Mouse (Mus musculus) MEL (cell line): ENCODE data around the gene Aip. TPM values are rescaled to one million over a fixed set of nuclear protein-coding genes. Genes with fewer than 3 reads are reported as not detected.

Experiments
- DNase-seq: peaks from one replicate; pipeline ENCODE4 v3.0.0; 2011; ENCODE audit warnings: low read depth, low spot score
- H3K27ac ChIP-seq: 2 replicates; pipeline ENCODE4 v1.5.1; 2012; ENCODE audit warnings: low read depth, mild to moderate bottlenecking, control low read depth, low read length, moderate library complexity; ENCODE audit not compliant: control insufficient read depth
- H3K27me3 ChIP-seq, 2 experiments: fragments of 150-350 bp in 1 of 2; sonication (generic) in 1 of 2; 2 replicates each; pipeline ENCODE4 v1.6.1; 2012; ENCODE audit warnings: low read length in 2 of 2, mild to moderate bottlenecking in 2 of 2, improper control_type of control experiment in 1 of 2, moderate library complexity in 1 of 2; ENCODE audit not compliant: insufficient read depth in 2 of 2, control insufficient read depth in 1 of 2
- H3K36me3 ChIP-seq, 2 experiments: 2 replicates each; pipeline ENCODE4 v1.6.1; 2012 to 2014; ENCODE audit warnings: low read length in 2 of 2, improper control_type of control experiment in 1 of 2, inconsistent platforms in 1 of 2, mild to moderate bottlenecking in 1 of 2; ENCODE audit not compliant: insufficient read depth in 2 of 2, control insufficient read depth in 1 of 2
- H3K4me1 ChIP-seq, 2 experiments: fragments of 150-350 bp in 1 of 2; sonication (generic) in 1 of 2; 2 replicates each; pipeline ENCODE4 v1.6.1; 2012; ENCODE audit warnings: low read length in 2 of 2, improper control_type of control experiment in 1 of 2, mild to moderate bottlenecking in 1 of 2; ENCODE audit not compliant: insufficient read depth in 2 of 2, control insufficient read depth in 1 of 2
- H3K4me3 ChIP-seq, 2 experiments: fragments of 150-350 bp in 1 of 2; sonication (generic) in 1 of 2; 2 replicates each; pipeline ENCODE4 v1.5.1; 2012; ENCODE audit warnings: low read depth in 2 of 2, low read length in 2 of 2, mild to moderate bottlenecking in 2 of 2, moderate library complexity in 2 of 2, control low read depth in 1 of 2, improper control_type of control experiment in 1 of 2; ENCODE audit not compliant: control insufficient read depth in 1 of 2, insufficient read depth in 1 of 2
- H3K79me2 ChIP-seq: 2 replicates; pipeline ENCODE4 v1.6.1; 2012; ENCODE audit warnings: mild to moderate bottlenecking, low read length, moderate library complexity; ENCODE audit not compliant: control insufficient read depth, poor library complexity, insufficient read depth
- H3K9ac ChIP-seq: 2 replicates; pipeline ENCODE4 v1.6.1; 2012; ENCODE audit warnings: low read depth, mild to moderate bottlenecking, control low read depth, low read length, moderate library complexity; ENCODE audit not compliant: control insufficient read depth, poor library complexity, severe bottlenecking
- H3K9me3 ChIP-seq: fragments of 150-350 bp; sonication (generic); replicated peaks from 2 replicates; pipeline ENCODE4 v1.6.1; 2012; ENCODE audit warnings: mild to moderate bottlenecking, low read length, improper control_type of control experiment, moderate library complexity; ENCODE audit not compliant: insufficient read depth
- BHLHE40 ChIP-seq: IDR thresholded peaks from 2 replicates; pipeline ENCODE4 v1.6.1; 2012; ENCODE audit warnings: low read depth, mild to moderate bottlenecking, inconsistent platforms, low read length, improper control_type of control experiment, borderline replicate concordance
- ELF1 ChIP-seq: IDR thresholded peaks from 2 replicates; pipeline ENCODE4 v1.6.1; 2014; ENCODE audit warnings: low read depth, mild to moderate bottlenecking, inconsistent platforms, low read length, improper control_type of control experiment, moderate library complexity
- ETS1 ChIP-seq: IDR thresholded peaks from 2 replicates; pipeline ENCODE4 v1.6.1; 2012; ENCODE audit warnings: low read depth, mild to moderate bottlenecking, inconsistent platforms, low read length, improper control_type of control experiment, moderate library complexity
- GABPA ChIP-seq: IDR thresholded peaks from 2 replicates; pipeline ENCODE4 v1.6.1; 2012; ENCODE audit warnings: low read depth, mild to moderate bottlenecking, inconsistent platforms, low read length, improper control_type of control experiment, moderate library complexity
- GATA1 ChIP-seq: IDR thresholded peaks from 2 replicates; pipeline ENCODE4 v1.6.1; 2011; ENCODE audit warnings: low read depth, low read length, improper control_type of control experiment
- HCFC1 ChIP-seq: IDR thresholded peaks from 2 replicates; pipeline ENCODE4 v1.6.1; 2012; ENCODE audit warnings: low read depth, mild to moderate bottlenecking, inconsistent platforms, low read length, improper control_type of control experiment, moderate library complexity
- JUND ChIP-seq: IDR thresholded peaks from 2 replicates; pipeline ENCODE4 v1.6.1; 2011; ENCODE audit warnings: low read depth, mild to moderate bottlenecking, improper control_type of control experiment, low read length
- KAT2A ChIP-seq: conservative IDR thresholded peaks from 2 replicates; pipeline ENCODE4 v1.6.1; 2012; ENCODE audit warnings: low read depth, low read length, improper control_type of control experiment, inconsistent platforms
- MEF2A ChIP-seq: IDR thresholded peaks from 2 replicates; pipeline ENCODE4 v1.6.1; 2014; ENCODE audit warnings: low read depth, mild to moderate bottlenecking, inconsistent platforms, low read length, improper control_type of control experiment; ENCODE audit not compliant: poor library complexity, insufficient replicate concordance, severe bottlenecking; ENCODE audit errors: extremely low read depth
- MXI1 ChIP-seq: IDR thresholded peaks from 2 replicates; pipeline ENCODE4 v1.6.1; 2011; ENCODE audit warnings: mild to moderate bottlenecking, low read depth, low read length, improper control_type of control experiment
- MYB ChIP-seq: IDR thresholded peaks from 2 replicates; pipeline ENCODE4 v1.6.1; 2011; ENCODE audit warnings: mild to moderate bottlenecking, low read depth, low read length, improper control_type of control experiment
- NRF1 ChIP-seq: IDR thresholded peaks from 2 replicates; pipeline ENCODE4 v1.6.1; 2014; ENCODE audit warnings: low read depth, mild to moderate bottlenecking, inconsistent platforms, low read length, improper control_type of control experiment, moderate library complexity; ENCODE audit not compliant: poor library complexity, insufficient read depth, severe bottlenecking
- POLR2AphosphoS2 ChIP-seq: IDR thresholded peaks from 2 replicates; pipeline ENCODE4 v1.6.1; 2011; ENCODE audit warnings: low read length, improper control_type of control experiment
- RAD21 ChIP-seq: IDR thresholded peaks from 2 replicates; pipeline ENCODE4 v1.6.1; 2011; ENCODE audit warnings: mild to moderate bottlenecking, low read depth, low read length, improper control_type of control experiment
- USF2 ChIP-seq, 2 experiments: IDR thresholded peaks; 2 replicates each; pipeline ENCODE4 v1.6.1; 2011 to 2012; ENCODE audit warnings: improper control_type of control experiment in 2 of 2, low read length in 2 of 2, borderline replicate concordance in 1 of 2, inconsistent platforms in 1 of 2, low read depth in 1 of 2, mild to moderate bottlenecking in 1 of 2; ENCODE audit not compliant: insufficient read depth in 1 of 2
- ZC3H11A ChIP-seq: IDR thresholded peaks from 2 replicates; pipeline ENCODE4 v1.6.1; 2012; ENCODE audit warnings: low read depth, mild to moderate bottlenecking, inconsistent platforms, low read length, improper control_type of control experiment
- ZNF384 ChIP-seq: IDR thresholded peaks from 2 replicates; pipeline ENCODE4 v1.6.1; 2012; ENCODE audit warnings: low read depth, mild to moderate bottlenecking, inconsistent platforms, low read length, improper control_type of control experiment
- polyA plus RNA-seq, 2 experiments: library from polyadenylated mRNA; stranded (reverse) in 1 of 2; unstranded in 1 of 2; fragments of >175 nt in 1 of 2; fragments of >200 nt in 1 of 2; gene quantifications; 2 replicates each; pipeline versions ENCODE4 v1.2.1 to v1.2.4; 2012; ENCODE audit warnings: low replicate concordance in 2 of 2, low read depth in 1 of 2; ENCODE audit not compliant: insufficient read length in 2 of 2, insufficient read depth in 1 of 2, missing spikeins in 1 of 2
- total RNA-seq: library from RNA; depleted of rRNA; stranded (reverse); fragments of 300-350 nt; gene quantifications from 2 replicates; pipeline ENCODE4 v1.2.3, GENCODE M21; 2012

Aip gene
- total and polyA plus RNA-seq, 3 experiments: 37.8 to 101 TPM; not detected in 1

- H3K4me3 ChIP-seq: no peak overlapping the region
- H3K9me3 ChIP-seq: no peaks in the 10 kb centered on the region
- no peak for DNase-seq
- no peak overlapping the region for H3K27ac ChIP-seq
- H3K79me2 ChIP-seq: peaks cover 2% of the 10 kb centered on the region; the same call in 1 of the 2 replicates
- H3K4me1 ChIP-seq: peaks cover 0 to 18% of the 10 kb centered on the region in 2 experiments; a peak in 3 of 4 replicates
- TF ChIP-seq USF2 (IDR thresholded peaks at IDR 0.05; ENCODE audit: borderline replicate concordance in 1 of 2, insufficient read depth in 1 of 2, low read depth in 1 of 2, low read length in 2 of 2): no peak
- no peak for TF ChIP-seq KAT2A
- no peak for TF ChIP-seq ZNF384
- no peak for TF ChIP-seq MEF2A
- TF ChIP-seq MYB: no peak
- no peak for TF ChIP-seq POLR2AphosphoS2
- no peak for TF ChIP-seq BHLHE40
- no peak for TF ChIP-seq HCFC1
- no peak for TF ChIP-seq ETS1
- TF ChIP-seq, all 39 proteins: peak for 0
- H3K36me3 ChIP-seq: peaks cover 0 to 19% of the 10 kb centered on the region in 2 experiments; a peak in 2 of 4 replicates
- no peaks in the 10 kb centered on the region for H3K27me3 ChIP-seq
- no peak overlapping the region for H3K9ac ChIP-seq
Observed at GRCm38 (mm10) chr19:4094348-4094747, 31.3 kb downstream of the Aip start.

DNA sequence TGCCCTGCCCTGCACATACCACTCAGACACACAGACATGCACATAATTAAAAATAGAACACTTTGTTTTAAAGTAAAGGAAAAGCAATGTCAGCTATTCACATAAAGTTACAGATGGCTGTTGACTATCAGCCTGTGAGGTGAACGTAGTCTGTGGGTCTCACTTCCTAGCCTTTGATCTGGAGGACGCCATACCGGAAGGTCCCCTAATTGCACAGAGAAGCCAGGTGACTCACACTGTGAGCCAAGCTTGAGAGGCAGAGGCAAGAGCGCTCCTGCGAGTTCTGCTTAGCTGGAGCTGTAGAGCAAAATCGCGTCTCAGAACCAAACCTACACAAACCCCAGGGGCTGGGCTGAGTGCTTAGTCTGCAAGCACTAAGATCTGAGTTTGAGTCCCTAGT is 31.9 kb downstream of the Aip start:
- TF ChIP-seq GATA1 (no peak), MXI1 (no peak), ELF1 (no peak), MYB (no peak), GABPA (no peak), HCFC1 (no peak), NRF1 (no peak), ZC3H11A (no peak), RAD21 (no peak), JUND (no peak)
- H3K4me3 ChIP-seq: no peak overlapping the region
- H3K9ac ChIP-seq: no peak overlapping the region
- no peaks in the 10 kb centered on the region for H3K27me3 ChIP-seq
- no peaks in the 10 kb centered on the region for H3K9me3 ChIP-seq
- H3K36me3 ChIP-seq: peaks cover 0 to 19% of the 10 kb centered on the region in 2 experiments; a peak in 2 of 4 replicates
- peaks cover 2% of the 10 kb centered on the region; the same call in 1 of the 2 replicates for H3K79me2 ChIP-seq
- no peak overlapping the region for H3K27ac ChIP-seq
- H3K4me1 ChIP-seq: peaks cover 0 to 15% of the 10 kb centered on the region in 2 experiments; a peak in 3 of 4 replicates
- DNase-seq: no peak
